Mouse (Mus musculus): ENCODE data around the gene Ahsa1.
"Not testable (repeated sequence)": the region's sequence is repeated elsewhere in the genome, so short reads cannot be mapped to it uniquely, and the experiment has no call there.

The Ahsa1 gene

GRCm38 (mm10) chr12:87281766-87282165, 15.5 kb downstream of the Ahsa1 start:
- no peak for DNase-seq (ENCODE audit: low spot score in 2 of 2)

GRCm38 (mm10) chr12:87282743-87283142, 16.5 kb downstream of the Ahsa1 start:
- DNase-seq (ENCODE audit: low spot score in 2 of 2): no peak

- DNase-seq (ENCODE audit: low spot score in 2 of 2): no peak
Observed at GRCm38 (mm10) chr12:87283706-87284105, 17.4 kb downstream of the Ahsa1 start.

- no peak for DNase-seq (ENCODE audit: low spot score in 2 of 2)
Observed at GRCm38 (mm10) chr12:87284268-87284667, 18.0 kb downstream of the Ahsa1 start.

- DNase-seq (ENCODE audit: low spot score in 2 of 2): no peak
Observed at GRCm38 (mm10) chr12:87284726-87285125, 18.4 kb downstream of the Ahsa1 start.

- no peak for DNase-seq (ENCODE audit: low spot score in 2 of 2)
Observed at GRCm38 (mm10) chr12:87289100-87289499, 22.8 kb downstream of the Ahsa1 start.

GRCm38 (mm10) chr12:87293934-87294333, 27.7 kb downstream of the Ahsa1 start:
- DNase-seq (ENCODE audit: low spot score in 2 of 2): no peak

- DNase-seq (ENCODE audit: low spot score in 2 of 2): no peak
Observed at GRCm38 (mm10) chr12:87299037-87299656, 32.9 kb downstream of the Ahsa1 start.

GRCm38 (mm10) chr12:87299657-87300440, 33.6 kb downstream of the Ahsa1 start, which contains the start of gene Ism2:
Ism2 (minus strand) TSS chr12:87299705.
- peak in 1 of 2 experiments; percentile 20 for DNase-seq (ENCODE audit: low spot score in 2 of 2)

GRCm38 (mm10) chr12:87300441-87300690, 34.1 kb downstream of the Ahsa1 start:
- DNase-seq (ENCODE audit: low spot score in 2 of 2): no peak

GRCm38 (mm10) chr12:87301189-87301588, 34.9 kb downstream of the Ahsa1 start:
- DNase-seq (ENCODE audit: low spot score in 2 of 2): no peak

- no peak for DNase-seq (ENCODE audit: low spot score in 2 of 2)
Observed at GRCm38 (mm10) chr12:87305767-87306583, 39.7 kb downstream of the Ahsa1 start.

- DNase-seq (ENCODE audit: low spot score in 2 of 2): not testable (repeated sequence)
Observed at GRCm38 (mm10) chr12:87306584-87306844, 40.2 kb downstream of the Ahsa1 start.

GRCm38 (mm10) chr12:87313098-87313497, 46.8 kb downstream of the Ahsa1 start:
- DNase-seq (ENCODE audit: low spot score in 2 of 2): no peak

GRCm38 (mm10) chr12:87317951-87318350, 51.7 kb downstream of the Ahsa1 start:
- DNase-seq (ENCODE audit: low spot score in 2 of 2): no peak

- DNase-seq (ENCODE audit: low spot score in 2 of 2): no peak
Observed at GRCm38 (mm10) chr12:87319229-87319628, 53.0 kb downstream of the Ahsa1 start.

Data from frontal cortex, postnatal 36 days (tissue).